Mouse (Mus musculus) hindbrain, embryonic 16.5 days (tissue): Measurements from ENCODE around the gene Vps26a. TPM values are rescaled to one million over a fixed set of nuclear protein-coding genes. Genes with fewer than 3 reads are reported as not detected.

ENCODE experiments used
- ATAC-seq: fragments of 200-750 bp; cut with Nextera tagmentation; 2 replicates; pipeline ENCODE4 v1.8.0; 2017; ENCODE audit warnings: moderate TSS enrichment, moderate library complexity
- H3K27ac ChIP-seq: fragments of 300-500 bp; sonication (generic); 2 replicates; pipeline ENCODE4 v1.5.1; 2014; ENCODE audit warnings: low read depth, mild to moderate bottlenecking, control low read depth, low read length, moderate library complexity
- H3K27me3 ChIP-seq: fragments of 300-500 bp; sonication (generic); replicated peaks from 2 replicates; pipeline ENCODE4 v1.6.1; 2014; ENCODE audit warnings: low read length; ENCODE audit not compliant: control insufficient read depth, insufficient read depth
- H3K36me3 ChIP-seq: fragments of 300-500 bp; sonication (generic); 2 replicates; pipeline ENCODE4 v1.6.1; 2014; ENCODE audit warnings: mild to moderate bottlenecking, low read length, moderate library complexity, mixed read lengths; ENCODE audit not compliant: control insufficient read depth, insufficient read depth
- H3K4me1 ChIP-seq: fragments of 300-500 bp; sonication (generic); 2 replicates; pipeline ENCODE4 v1.6.1; 2014; ENCODE audit warnings: low read depth, low read length; ENCODE audit not compliant: control insufficient read depth, insufficient read depth
- H3K4me2 ChIP-seq: fragments of 300-500 bp; sonication (generic); 2 replicates; pipeline ENCODE4 v1.6.1; 2014; ENCODE audit warnings: mild to moderate bottlenecking, low read length, control low read depth, moderate library complexity
- H3K4me3 ChIP-seq: fragments of 300-500 bp; sonication (generic); 2 replicates; pipeline ENCODE4 v1.5.1; 2014; ENCODE audit warnings: mild to moderate bottlenecking, low read length, control low read depth, moderate library complexity
- H3K9ac ChIP-seq: fragments of 300-500 bp; sonication (generic); 2 replicates; pipeline ENCODE4 v1.6.1; 2014; ENCODE audit warnings: low read depth, mild to moderate bottlenecking, control low read depth, low read length, moderate library complexity
- H3K9me3 ChIP-seq: fragments of 300-500 bp; sonication (generic); 2 replicates; pipeline ENCODE4 v1.6.1; 2014; ENCODE audit warnings: mild to moderate bottlenecking, low read length, moderate library complexity; ENCODE audit not compliant: control insufficient read depth
- WGBS: fragments of 180-500 bp; shearing (Covaris S2); extraction: QIAGEN DNeasy Blood & Tissue Kit; methylation state at CpG from one replicate; pipeline ENCODE4 v1.1.7; 2014; 5-methylcytosine and 5-hydroxymethylcytosine counted together
- polyA plus RNA-seq: library from polyadenylated mRNA; unstranded; fragments of >200 nt; fragmentation: Nextera tagmentation; extraction: Ambion mirVana; gene quantifications from 2 replicates; pipeline ENCODE4 v1.2.1, GENCODE M21; 2015

The Vps26a gene
- polyA plus RNA-seq, result 60.5 and 61.1 TPM in 2 replicates

- Histone ChIP-seq H3K9ac (peak within 1 kb of the TSS; percentile 78), H3K9me3 (no peaks in the 10 kb centered on the region), H3K4me3 (peak within 1 kb of the TSS; percentile 81), H3K27ac (peak within 1 kb of the TSS; percentile 80), H3K4me1 (peaks cover 11% of the 10 kb centered on the region), H3K27me3 (no peaks in the 10 kb centered on the region), H3K4me2 (peak within 1 kb of the TSS; percentile 82), H3K36me3 (no peaks in the 10 kb centered on the region)
- peak; percentile 89 for ATAC-seq
- WGBS, result under 1% methylated on average over 35 of the region's 59 CpGs
Observed at GRCm38 (mm10) chr10:62486618-62487415, at the start of gene Vps26a. TSS of gene Vps26a (minus strand) at chr10:62486805.

GRCm38 (mm10) chr10:62534509-62534908 is 47.9 kb upstream of the Vps26a start:
- Histone ChIP-seq H3K4me2 (no peak overlapping the region), H3K27ac (no peak overlapping the region), H3K4me1 (no peaks in the 10 kb centered on the region), H3K9ac (no peak overlapping the region), H3K4me3 (no peak overlapping the region), H3K27me3 (no peaks in the 10 kb centered on the region), H3K36me3 (no peaks in the 10 kb centered on the region), H3K9me3 (no peaks in the 10 kb centered on the region)
- WGBS, result 89% methylated on average over 7 of the region's 7 CpGs
- ATAC-seq, result no peak

- no peak for ATAC-seq
- Histone ChIP-seq H3K4me3 (no peak overlapping the region), H3K27ac (no peak overlapping the region), H3K36me3 (no peaks in the 10 kb centered on the region), H3K4me2 (no peak overlapping the region), H3K9me3 (no peaks in the 10 kb centered on the region), H3K9ac (no peak overlapping the region), H3K4me1 (no peaks in the 10 kb centered on the region), H3K27me3 (no peaks in the 10 kb centered on the region)
- 50% methylated on average over 2 of the region's 2 CpGs for WGBS
Observed at GRCm38 (mm10) chr10:62532832-62533231, 46.2 kb upstream of the Vps26a start.

GRCm38 (mm10) chr10:62530183-62530582 is 43.6 kb upstream of the Vps26a start:
- Histone ChIP-seq H3K4me3 (no peak overlapping the region), H3K27me3 (no peaks in the 10 kb centered on the region)
- WGBS, result 85% methylated on average over 9 of the region's 9 CpGs

GRCm38 (mm10) chr10:62527351-62527750 is 40.7 kb upstream of the Vps26a start, which contains the start of gene Srgn:
TSS of gene Srgn (minus strand) at chr10:62527451.
- no peak within 1 kb of the TSS for H3K27ac ChIP-seq
- no peak within 1 kb of the TSS for H3K4me2 ChIP-seq
- no peak within 1 kb of the TSS for H3K4me3 ChIP-seq
- 86% methylated on average over 14 of the region's 14 CpGs for WGBS
- no peaks in the 10 kb centered on the region for H3K4me1 ChIP-seq
- no peaks in the 10 kb centered on the region for H3K9me3 ChIP-seq
- no peaks in the 10 kb centered on the region for H3K36me3 ChIP-seq
- ATAC-seq, result no peak
- no peaks in the 10 kb centered on the region for H3K27me3 ChIP-seq
- H3K9ac ChIP-seq, result no peak within 1 kb of the TSS

More at GRCm38 (mm10) chr10:62530183-62530582, 43.6 kb upstream of the Vps26a start:
- H3K4me2 ChIP-seq, result no peak overlapping the region
- no peaks in the 10 kb centered on the region for H3K9me3 ChIP-seq
- H3K36me3 ChIP-seq, result no peaks in the 10 kb centered on the region
- no peak overlapping the region for H3K9ac ChIP-seq
- no peaks in the 10 kb centered on the region for H3K4me1 ChIP-seq
- no peak for ATAC-seq
- H3K27ac ChIP-seq, result no peak overlapping the region

GRCm38 (mm10) chr10:62522346-62522950 is 35.8 kb upstream of the Vps26a start:
- Histone ChIP-seq H3K36me3 (no peaks in the 10 kb centered on the region), H3K9ac (no peak overlapping the region), H3K27ac (no peak overlapping the region), H3K9me3 (no peaks in the 10 kb centered on the region), H3K4me2 (no peak overlapping the region), H3K27me3 (no peaks in the 10 kb centered on the region), H3K4me3 (no peak overlapping the region), H3K4me1 (no peaks in the 10 kb centered on the region)
- WGBS, result 71% methylated on average over 7 of the region's 7 CpGs
- ATAC-seq, result no peak

- Histone ChIP-seq H3K9ac (no peak overlapping the region), H3K4me3 (no peak overlapping the region), H3K27me3 (no peaks in the 10 kb centered on the region), H3K4me1 (no peaks in the 10 kb centered on the region), H3K4me2 (no peak overlapping the region), H3K36me3 (no peaks in the 10 kb centered on the region), H3K9me3 (no peaks in the 10 kb centered on the region), H3K27ac (no peak overlapping the region)
- WGBS, result 78% methylated on average over 4 of the region's 4 CpGs
- no peak for ATAC-seq
Observed at GRCm38 (mm10) chr10:62521763-62522162, 35.2 kb upstream of the Vps26a start.

- Histone ChIP-seq H3K4me3 (no peak overlapping the region), H3K36me3 (no peaks in the 10 kb centered on the region), H3K27me3 (no peaks in the 10 kb centered on the region), H3K9ac (no peak overlapping the region), H3K4me1 (no peaks in the 10 kb centered on the region), H3K9me3 (no peaks in the 10 kb centered on the region), H3K4me2 (no peak overlapping the region), H3K27ac (no peak overlapping the region)
- no peak for ATAC-seq
- 82% methylated on average over 2 of the region's 2 CpGs for WGBS
Observed at GRCm38 (mm10) chr10:62520911-62521310, 34.3 kb upstream of the Vps26a start.

- Histone ChIP-seq H3K27ac (no peak overlapping the region), H3K9ac (no peak overlapping the region), H3K36me3 (no peaks in the 10 kb centered on the region), H3K4me2 (no peak overlapping the region), H3K4me1 (no peaks in the 10 kb centered on the region), H3K27me3 (no peaks in the 10 kb centered on the region), H3K9me3 (no peaks in the 10 kb centered on the region), H3K4me3 (no peak overlapping the region)
- no peak for ATAC-seq
- WGBS, result 89% methylated on average over 6 of the region's 6 CpGs
Observed at GRCm38 (mm10) chr10:62517511-62517910, 30.9 kb upstream of the Vps26a start.
